In genomic region chr13:82974210-82974811, GRCm38 (mm10) we compare ENCODE assay signal across 15 mouse cellular contexts.
"Had no signal": no experiment of that assay in that cellular context is flagged by ENCODE, and none has a peak within 500 bp of the region (broad histone marks: within the 10 kb centered on the region; RNA-seq: fewer than 3 reads in every experiment).

No protein-coding gene starts in this region.

- H3K4me3 ChIP-seq: left cerebral cortex, adult 2 months; limb, embryonic 15.5 days; liver, embryonic 12.5 days; megakaryocyte, embryonic 14.5 days; midbrain, embryonic 15.5 days; neural tube, embryonic 12.5 days had no signal

- DNase-seq: kidney, adult 9 months; kidney, postnatal 36 days; lung, embryonic 14.5 days; lung, postnatal 10 days; lung, postnatal 4 days; thymus, adult 2 months; thymus, postnatal 25 days had no signal

- H3K9ac ChIP-seq: limb, embryonic 15.5 days; liver, embryonic 12.5 days; lung, embryonic 14.5 days; midbrain, embryonic 15.5 days; neural tube, embryonic 12.5 days had no signal

- H3K9me3 ChIP-seq: limb, embryonic 15.5 days; liver, embryonic 12.5 days; megakaryocyte, embryonic 14.5 days; midbrain, embryonic 15.5 days; neural tube, embryonic 12.5 days had no signal

- ATAC-seq: liver, embryonic 12.5 days; midbrain, embryonic 15.5 days had no signal

- H3K27me3 ChIP-seq: limb, embryonic 15.5 days; liver, embryonic 12.5 days; megakaryocyte, embryonic 14.5 days; midbrain, embryonic 15.5 days; neural tube, embryonic 12.5 days had no signal

- H3K4me2 ChIP-seq: limb, embryonic 15.5 days; liver, embryonic 12.5 days; lung, embryonic 14.5 days; midbrain, embryonic 11.5 days; midbrain, embryonic 15.5 days; neural tube, embryonic 12.5 days had no signal

- H3K27ac ChIP-seq: kidney, postnatal 0 days; limb, embryonic 15.5 days; liver, embryonic 12.5 days; midbrain, embryonic 15.5 days; neural tube, embryonic 12.5 days had no signal

- H3K4me1 ChIP-seq: limb, embryonic 15.5 days; liver, embryonic 12.5 days; megakaryocyte, embryonic 14.5 days; midbrain, embryonic 15.5 days; neural tube, embryonic 12.5 days had no signal

- H3K36me3 ChIP-seq: limb, embryonic 15.5 days; liver, embryonic 12.5 days; midbrain, embryonic 15.5 days; neural tube, embryonic 12.5 days had no signal
